Mouse (Mus musculus) liver, embryonic 14 days (tissue): ENCODE measurements around the gene Dgkg. TPM values are rescaled to one million over a fixed set of nuclear protein-coding genes. Genes with fewer than 3 reads are reported as not detected.

Source experiments
- polyA plus RNA-seq: library from polyadenylated mRNA; depleted of rRNA; stranded (reverse); fragments of >200 nt; gene quantifications from 2 replicates; pipeline ENCODE4 v1.2.3, GENCODE M21; 2012; rRNA removed

Dgkg gene
- 0.31 and 0.39 TPM in 2 replicates for polyA plus RNA-seq

GRCm38 (mm10) chr16:22656533-22657444 lies at the start of gene Dgkg:
Dgkg (minus strand) TSS chr16:22657221.

GRCm38 (mm10) chr16:22439499-22440177 lies 217.4 kb downstream of the Dgkg start, which contains the start of gene Etv5:
Etv5 (minus strand) TSS chr16:22439719.

Other genes with a start within 250 kb of the Dgkg start
- 2.8 and 3.0 TPM in 2 replicates for gene Etv5, start 217.5 kb downstream of the Dgkg start, polyA plus RNA-seq
- 0.03 and 0.06 TPM in 2 replicates for gene Crygs, start 154.4 kb upstream of the Dgkg start, polyA plus RNA-seq
- gene Tbccd1, start 200.4 kb upstream of the Dgkg start, polyA plus RNA-seq = 21.4 and 24.4 TPM in 2 replicates
- gene Dnajb11, start 200.6 kb upstream of the Dgkg start, polyA plus RNA-seq = 28.1 and 30.8 TPM in 2 replicates
- 938 and 1,098 TPM in 2 replicates for gene Ahsg, start 234.1 kb upstream of the Dgkg start, polyA plus RNA-seq